Mouse (Mus musculus): Measurements from ENCODE around the gene Tspan14.

- TF ChIP-seq POLR2A (IDR thresholded peaks at IDR 0.05; ENCODE audit: borderline replicate concordance, extremely low read depth, low read depth, low read length) (no peak), CTCF (IDR thresholded peaks at IDR 0.05; ENCODE audit: insufficient read depth, low read length) (no peak)
Measured at GRCm38 (mm10) chr14:41001576-41001975, 35.0 kb upstream of the Tspan14 start.

Data from lung, adult 2 months (tissue).